Mouse (Mus musculus): ENCODE data around the gene Olfr365. TPM values are rescaled to one million over a fixed set of nuclear protein-coding genes. Genes with fewer than 3 reads are reported as not detected.

Gene Olfr365
- 0.07 TPM in 1 of 2 replicates, not detected in the other for total RNA-seq (2023)

GRCm38 (mm10) chr2:37187898-37188297, at the start of gene Olfr365:
Gene Olfr365 (plus strand): TSS chr2:37188198.

GRCm38 (mm10) chr2:37139022-37139421, 49.0 kb upstream of the Olfr365 start, which contains the start of gene Olfr364-ps1:
Gene Olfr364-ps1 (plus strand): TSS chr2:37139322.

GRCm38 (mm10) chr2:37211274-37211673, 23.3 kb downstream of the Olfr365 start, which contains the start of gene Olfr366:
Gene Olfr366 (plus strand): TSS chr2:37211574.

Other genes with a start within 250 kb of the Olfr365 start
- not detected in 2 replicates for gene Olfr357, start 194.4 kb upstream of the Olfr365 start, total RNA-seq (2023)
- not detected in 2 replicates for gene Olfr358, start 178.9 kb upstream of the Olfr365 start, total RNA-seq (2023)
- not detected in 2 replicates for gene Olfr360, start 122.5 kb upstream of the Olfr365 start, total RNA-seq (2023)
- not detected in 2 replicates for gene Olfr361, start 98.9 kb upstream of the Olfr365 start, total RNA-seq (2023)
- gene Olfr362, start 70.3 kb upstream of the Olfr365 start, total RNA-seq (2023): not detected in 2 replicates
- gene Olfr364-ps1, start 48.9 kb upstream of the Olfr365 start, total RNA-seq (2023): not detected in 2 replicates
- gene Olfr366, start 23.4 kb downstream of the Olfr365 start, total RNA-seq (2023): not detected in 2 replicates
- not detected in 2 replicates for gene Olfr368, start 138.3 kb downstream of the Olfr365 start, total RNA-seq (2023)
- gene Pdcl, start 171.1 kb downstream of the Olfr365 start, total RNA-seq (2023): 34.7 and 39.5 TPM in 2 replicates
- gene Rc3h2, start 234.7 kb downstream of the Olfr365 start, total RNA-seq (2023): 34.9 and 48.8 TPM in 2 replicates